Mouse (Mus musculus): Measurements from ENCODE around the gene Cnot10.
"Not testable (repeated sequence)": the region's sequence is repeated elsewhere in the genome, so short reads cannot be mapped to it uniquely, and the experiment has no call there.

Gene Cnot10

GRCm38 (mm10) chr9:114650938-114651634 lies 11.1 kb upstream of the Cnot10 start:
- DNase-seq (ENCODE audit: low spot score in 2 of 2) = no peak

- DNase-seq (ENCODE audit: low spot score in 2 of 2) = no peak
Observed at GRCm38 (mm10) chr9:114649371-114649770, 9.4 kb upstream of the Cnot10 start.

GRCm38 (mm10) chr9:114648472-114648871 lies 8.5 kb upstream of the Cnot10 start:
- DNase-seq (ENCODE audit: low spot score in 2 of 2) = not testable (repeated sequence)

- no peak for DNase-seq (ENCODE audit: low spot score in 2 of 2)
Observed at GRCm38 (mm10) chr9:114647506-114648432, 7.8 kb upstream of the Cnot10 start.

- no peak for DNase-seq (ENCODE audit: low spot score in 2 of 2)
Observed at GRCm38 (mm10) chr9:114646556-114647505, 6.8 kb upstream of the Cnot10 start.

GRCm38 (mm10) chr9:114639186-114639748 lies 717 bp downstream of the Cnot10 start:
- DNase-seq (ENCODE audit: low spot score in 2 of 2) = peak in 1 of 2 experiments; percentile 6

GRCm38 (mm10) chr9:114636751-114637150 lies 3.2 kb downstream of the Cnot10 start:
- no peak for DNase-seq (ENCODE audit: low spot score in 2 of 2)

- no peak for DNase-seq (ENCODE audit: low spot score in 2 of 2)
Observed at GRCm38 (mm10) chr9:114636150-114636549, 3.8 kb downstream of the Cnot10 start.

GRCm38 (mm10) chr9:114632331-114632730 lies 7.7 kb downstream of the Cnot10 start:
- no peak for DNase-seq (ENCODE audit: low spot score in 2 of 2)

- no peak for DNase-seq (ENCODE audit: low spot score in 2 of 2)
Observed at GRCm38 (mm10) chr9:114626726-114627125, 13.3 kb downstream of the Cnot10 start.

- DNase-seq (ENCODE audit: low spot score in 2 of 2) = no peak
Observed at GRCm38 (mm10) chr9:114624178-114624577, 15.8 kb downstream of the Cnot10 start.

GRCm38 (mm10) chr9:114621149-114621548 lies 18.8 kb downstream of the Cnot10 start:
- no peak for DNase-seq (ENCODE audit: low spot score in 2 of 2)

- no peak for DNase-seq (ENCODE audit: low spot score in 2 of 2)
Observed at GRCm38 (mm10) chr9:114614176-114614953, 25.6 kb downstream of the Cnot10 start.

- no peak for DNase-seq (ENCODE audit: low spot score in 2 of 2)
Observed at GRCm38 (mm10) chr9:114613026-114613425, 27.0 kb downstream of the Cnot10 start.

- no peak for DNase-seq (ENCODE audit: low spot score in 2 of 2)
Observed at GRCm38 (mm10) chr9:114612566-114612965, 27.4 kb downstream of the Cnot10 start.

- no peak for DNase-seq (ENCODE audit: low spot score in 2 of 2)
Observed at GRCm38 (mm10) chr9:114610266-114610665, 29.7 kb downstream of the Cnot10 start.

GRCm38 (mm10) chr9:114603876-114604540 lies 36.0 kb downstream of the Cnot10 start:
- DNase-seq (ENCODE audit: low spot score in 2 of 2) = peak in 1 of 2 experiments; percentile 84

GRCm38 (mm10) chr9:114601096-114601495 lies 38.9 kb downstream of the Cnot10 start:
- DNase-seq (ENCODE audit: low spot score in 2 of 2) = no peak

GRCm38 (mm10) chr9:114585017-114585345 lies 55.0 kb downstream of the Cnot10 start:
- no peak for DNase-seq (ENCODE audit: low spot score in 2 of 2)
